Comparison of ENCODE assay signal across 22 mouse cellular contexts in the genomic region with DNA sequence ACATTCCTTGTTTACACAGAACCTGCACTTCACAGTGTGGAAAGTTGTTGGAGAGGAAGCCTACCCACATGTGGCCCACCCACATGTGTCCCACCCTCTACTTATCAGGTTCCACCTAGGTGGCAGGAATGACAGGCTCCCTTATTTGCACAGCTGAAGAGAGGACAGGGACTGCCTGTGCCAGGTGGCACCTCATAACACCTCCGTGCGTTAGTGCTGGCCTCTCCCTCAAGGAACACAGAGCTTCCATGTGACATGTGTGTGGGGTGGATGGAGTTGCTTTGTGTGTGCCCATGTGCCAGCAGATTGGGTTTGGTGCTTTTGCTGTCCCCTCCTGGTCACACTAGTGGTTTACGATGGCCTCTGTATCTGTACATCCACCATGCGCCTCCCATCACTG.
"Had no signal": no experiment of that assay in that cellular context is flagged by ENCODE, and none has a peak within 500 bp of the region (broad histone marks: within the 10 kb centered on the region; RNA-seq: fewer than 3 reads in every experiment).

No protein-coding gene starts in this region.

- H3K4me1 ChIP-seq: limb, embryonic 10.5 days; limb, embryonic 13.5 days; liver, embryonic 12.5 days; liver, embryonic 15.5 days; midbrain, embryonic 13.5 days; neural tube, embryonic 13.5 days had no signal

- H3K27me3 ChIP-seq: limb, embryonic 13.5 days; liver, embryonic 15.5 days; midbrain, embryonic 13.5 days had no signal

- H3K36me3 ChIP-seq: limb, embryonic 10.5 days; limb, embryonic 13.5 days; liver, embryonic 12.5 days; liver, embryonic 15.5 days; midbrain, embryonic 10.5 days; midbrain, embryonic 13.5 days; neural tube, embryonic 13.5 days had no signal

- H3K4me3 ChIP-seq: limb, embryonic 10.5 days; limb, embryonic 13.5 days; liver, embryonic 12.5 days; liver, embryonic 15.5 days; megakaryocyte, embryonic 14.5 days; midbrain, embryonic 10.5 days; midbrain, embryonic 13.5 days; myocyte; neural tube, embryonic 13.5 days had no signal

- H3K9me3 ChIP-seq: limb, embryonic 10.5 days; limb, embryonic 13.5 days; liver, embryonic 12.5 days; liver, embryonic 15.5 days; midbrain, embryonic 10.5 days; midbrain, embryonic 13.5 days; neural tube, embryonic 13.5 days had no signal

- ATAC-seq: liver, embryonic 12.5 days; midbrain, embryonic 13.5 days; midbrain, embryonic 16.5 days had no signal

- DNase-seq: kidney, adult 2 months; kidney, postnatal 25 days; liver; lung, adult 18-20 months; lung, postnatal 36 days; retina, postnatal 1 day; right cerebral cortex, postnatal 25 days; spleen, adult 18-20 months; thymus, adult 18-20 months; thymus, postnatal 14 days; thymus, postnatal 4 days had no signal

- H3K9ac ChIP-seq: limb, embryonic 13.5 days; liver, embryonic 12.5 days; liver, embryonic 15.5 days; midbrain, embryonic 13.5 days; neural tube, embryonic 13.5 days had no signal

- H3K4me2 ChIP-seq: limb, embryonic 13.5 days; liver, embryonic 12.5 days; liver, embryonic 15.5 days; midbrain, embryonic 13.5 days; neural tube, embryonic 13.5 days had no signal

- H3K27ac ChIP-seq: kidney, postnatal 0 days; limb, embryonic 10.5 days; limb, embryonic 13.5 days; liver, embryonic 12.5 days; liver, embryonic 15.5 days; midbrain, embryonic 10.5 days; midbrain, embryonic 13.5 days; neural tube, embryonic 13.5 days had no signal
